Mouse (Mus musculus): ENCODE measurements at regions not wholly inside any gene's neighbourhood (a gene's known extent, or its start where the extent isn't known, plus 50 kb on each side); places are given as distances from the start of the nearest gene placed in this dataset.

- no peak overlapping the region for H3K9ac ChIP-seq (ENCODE audit: low read length)
- no peaks in the 10 kb centered on the region for H3K36me3 ChIP-seq (ENCODE audit: control insufficient read depth, insufficient read depth, low read length)
- no peaks in the 10 kb centered on the region for H3K9me3 ChIP-seq (ENCODE audit: control insufficient read depth, low read length)
- 79% methylated on average over 8 of the region's 8 CpGs for WGBS
- ATAC-seq (replicated peaks; ENCODE audit: low FRiP score, low TSS enrichment, low read depth) (no peak), DNase-seq (ENCODE audit: low spot score) (no peak)
- H3K4me3 ChIP-seq (ENCODE audit: low read depth, low read length), result no peak overlapping the region
- no peaks in the 10 kb centered on the region for H3K27me3 ChIP-seq (replicated peaks; ENCODE audit: control insufficient read depth, insufficient read depth, low read length)
- no peak overlapping the region for H3K4me2 ChIP-seq (ENCODE audit: low read length)
- no peaks in the 10 kb centered on the region for H3K4me1 ChIP-seq (replicated peaks; ENCODE audit: control insufficient read depth, insufficient read depth, low read length)
- no peak overlapping the region for H3K27ac ChIP-seq (ENCODE audit: low read depth)
Measured at GRCm38 (mm10) chr12:16268621-16269165, 342.1 kb downstream of the Lpin1 start.

DNA sequence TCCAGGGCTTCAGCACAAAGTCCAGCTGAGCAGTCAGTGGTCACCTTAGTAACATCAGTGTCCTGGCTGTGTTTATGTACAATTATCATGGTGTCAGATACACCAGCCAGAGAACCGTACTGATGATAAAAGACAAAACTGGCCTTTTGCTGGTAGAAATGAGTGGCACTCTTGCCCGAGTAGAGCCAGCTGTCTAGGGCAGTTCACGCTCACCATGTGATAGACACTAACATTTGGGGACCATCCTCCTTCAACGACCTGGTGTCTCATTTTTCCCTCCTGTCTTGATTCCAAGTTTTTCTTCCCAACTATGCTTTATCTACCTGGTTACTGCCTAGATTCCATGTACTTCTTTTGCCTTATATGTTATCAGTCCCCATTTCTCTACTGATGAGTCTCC is 349.3 kb downstream of the Lpin1 start:
- WGBS, result 87% methylated on average over 4 of the region's 4 CpGs
- no peak for DNase-seq (ENCODE audit: low spot score)

DNA sequence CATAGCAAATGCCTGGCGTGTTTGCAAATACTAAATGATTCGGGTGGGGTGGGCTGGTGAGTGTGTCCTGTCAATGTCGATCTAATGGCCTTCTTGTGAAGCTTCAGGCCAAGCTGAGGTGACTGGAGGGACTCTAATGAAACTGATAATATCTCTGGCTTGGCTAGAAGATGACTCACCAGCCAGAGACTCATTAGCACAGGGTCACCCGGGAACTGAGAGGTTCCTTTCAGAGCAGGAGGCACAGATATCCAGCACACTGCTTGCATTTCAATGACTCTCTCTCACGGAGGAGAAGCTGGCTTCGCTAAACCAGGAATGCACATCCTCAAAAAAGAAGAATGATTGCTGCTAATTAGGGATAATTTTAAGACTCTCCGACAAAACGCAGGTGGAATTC is 349.8 kb downstream of the Lpin1 start:
- no peaks in the 10 kb centered on the region for H3K9me3 ChIP-seq (ENCODE audit: control insufficient read depth, low read length)
- no peaks in the 10 kb centered on the region for H3K27me3 ChIP-seq (replicated peaks; ENCODE audit: control insufficient read depth, insufficient read depth, low read length)
- H3K4me2 ChIP-seq (ENCODE audit: low read length), result no peak overlapping the region
- H3K4me1 ChIP-seq (replicated peaks; ENCODE audit: control insufficient read depth, insufficient read depth, low read length), result no peaks in the 10 kb centered on the region
- no peak overlapping the region for H3K4me3 ChIP-seq (ENCODE audit: low read depth, low read length)
- DNase-seq (ENCODE audit: low spot score) (no peak), ATAC-seq (replicated peaks; ENCODE audit: low FRiP score, low TSS enrichment, low read depth) (no peak)
- H3K36me3 ChIP-seq (ENCODE audit: control insufficient read depth, insufficient read depth, low read length), result no peaks in the 10 kb centered on the region
- 58% methylated on average over 8 of the region's 8 CpGs for WGBS
- H3K9ac ChIP-seq (ENCODE audit: low read length), result no peak overlapping the region
- no peak overlapping the region for H3K27ac ChIP-seq (ENCODE audit: low read depth)

More for the DNA sequence above, 349.3 kb downstream of the Lpin1 start:
- no peak for ATAC-seq (replicated peaks; ENCODE audit: low FRiP score, low TSS enrichment, low read depth)
- Histone ChIP-seq H3K4me2 (ENCODE audit: low read length) (no peak overlapping the region), H3K27ac (ENCODE audit: low read depth) (no peak overlapping the region), H3K4me3 (ENCODE audit: low read depth, low read length) (no peak overlapping the region), H3K36me3 (ENCODE audit: control insufficient read depth, insufficient read depth, low read length) (no peaks in the 10 kb centered on the region), H3K27me3 (replicated peaks; ENCODE audit: control insufficient read depth, insufficient read depth, low read length) (no peaks in the 10 kb centered on the region), H3K4me1 (replicated peaks; ENCODE audit: control insufficient read depth, insufficient read depth, low read length) (no peaks in the 10 kb centered on the region), H3K9ac (ENCODE audit: low read length) (no peak overlapping the region), H3K9me3 (ENCODE audit: control insufficient read depth, low read length) (no peaks in the 10 kb centered on the region)

GRCm38 (mm10) chr12:16260501-16260900 is 350.3 kb downstream of the Lpin1 start:
- WGBS, result 76% methylated on average over 2 of the region's 2 CpGs
- Histone ChIP-seq H3K9me3 (ENCODE audit: control insufficient read depth, low read length) (no peaks in the 10 kb centered on the region), H3K9ac (ENCODE audit: low read length) (no peak overlapping the region), H3K4me2 (ENCODE audit: low read length) (no peak overlapping the region), H3K4me1 (replicated peaks; ENCODE audit: control insufficient read depth, insufficient read depth, low read length) (no peaks in the 10 kb centered on the region), H3K4me3 (ENCODE audit: low read depth, low read length) (no peak overlapping the region), H3K27me3 (replicated peaks; ENCODE audit: control insufficient read depth, insufficient read depth, low read length) (no peaks in the 10 kb centered on the region), H3K36me3 (ENCODE audit: control insufficient read depth, insufficient read depth, low read length) (no peaks in the 10 kb centered on the region), H3K27ac (ENCODE audit: low read depth) (no peak overlapping the region)
- DNase-seq (ENCODE audit: low spot score), result no peak
- no peak for ATAC-seq (replicated peaks; ENCODE audit: low FRiP score, low TSS enrichment, low read depth)

GRCm38 (mm10) chr12:16250621-16251020 is 360.1 kb downstream of the Lpin1 start:
- Histone ChIP-seq H3K36me3 (ENCODE audit: control insufficient read depth, insufficient read depth, low read length) (no peaks in the 10 kb centered on the region), H3K4me3 (ENCODE audit: low read depth, low read length) (no peak overlapping the region), H3K4me2 (ENCODE audit: low read length) (no peak overlapping the region), H3K9ac (ENCODE audit: low read length) (no peak overlapping the region), H3K27me3 (replicated peaks; ENCODE audit: control insufficient read depth, insufficient read depth, low read length) (no peaks in the 10 kb centered on the region), H3K9me3 (ENCODE audit: control insufficient read depth, low read length) (no peaks in the 10 kb centered on the region), H3K27ac (ENCODE audit: low read depth) (no peak overlapping the region), H3K4me1 (replicated peaks; ENCODE audit: control insufficient read depth, insufficient read depth, low read length) (no peaks in the 10 kb centered on the region)
- WGBS, result 79% methylated on average over 1 of the region's 1 CpGs
- DNase-seq (ENCODE audit: low spot score) (no peak), ATAC-seq (replicated peaks; ENCODE audit: low FRiP score, low TSS enrichment, low read depth) (no peak)

GRCm38 (mm10) chr12:16250096-16250495 is 360.7 kb downstream of the Lpin1 start:
- Histone ChIP-seq H3K27ac (ENCODE audit: low read depth) (no peak overlapping the region), H3K4me2 (ENCODE audit: low read length) (no peak overlapping the region), H3K9me3 (ENCODE audit: control insufficient read depth, low read length) (no peaks in the 10 kb centered on the region), H3K9ac (ENCODE audit: low read length) (no peak overlapping the region), H3K36me3 (ENCODE audit: control insufficient read depth, insufficient read depth, low read length) (no peaks in the 10 kb centered on the region), H3K4me1 (replicated peaks; ENCODE audit: control insufficient read depth, insufficient read depth, low read length) (no peaks in the 10 kb centered on the region), H3K27me3 (replicated peaks; ENCODE audit: control insufficient read depth, insufficient read depth, low read length) (no peaks in the 10 kb centered on the region), H3K4me3 (ENCODE audit: low read depth, low read length) (no peak overlapping the region)
- ATAC-seq (replicated peaks; ENCODE audit: low FRiP score, low TSS enrichment, low read depth), result no peak
- DNase-seq (ENCODE audit: low spot score), result no peak
- 91% methylated on average over 5 of the region's 5 CpGs for WGBS

DNA sequence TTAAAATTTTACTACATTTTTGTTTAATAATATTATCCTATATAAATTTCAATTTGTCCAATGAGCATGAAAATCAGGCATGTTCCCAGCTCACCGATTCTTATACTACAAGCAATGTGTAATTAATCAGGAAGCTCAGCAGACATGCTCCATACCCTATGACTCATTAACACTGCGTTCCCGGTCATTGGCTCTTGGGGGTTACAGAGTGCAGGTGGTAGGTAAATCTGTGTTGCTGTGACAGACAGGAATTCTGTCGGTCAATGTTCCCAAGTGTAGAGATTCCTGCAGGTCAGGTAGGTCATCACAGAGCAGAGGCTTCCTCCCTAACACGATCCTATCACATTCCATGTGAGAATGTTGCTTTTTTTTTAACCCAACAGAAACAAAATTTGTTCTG is 371.0 kb downstream of the Lpin1 start:
- Histone ChIP-seq H3K9ac (ENCODE audit: low read length) (no peak overlapping the region), H3K4me1 (replicated peaks; ENCODE audit: control insufficient read depth, insufficient read depth, low read length) (no peaks in the 10 kb centered on the region), H3K9me3 (ENCODE audit: control insufficient read depth, low read length) (no peaks in the 10 kb centered on the region), H3K4me3 (ENCODE audit: low read depth, low read length) (no peak overlapping the region), H3K36me3 (ENCODE audit: control insufficient read depth, insufficient read depth, low read length) (no peaks in the 10 kb centered on the region), H3K27ac (ENCODE audit: low read depth) (no peak overlapping the region), H3K27me3 (replicated peaks; ENCODE audit: control insufficient read depth, insufficient read depth, low read length) (no peaks in the 10 kb centered on the region), H3K4me2 (ENCODE audit: low read length) (no peak overlapping the region)
- ATAC-seq (replicated peaks; ENCODE audit: low FRiP score, low TSS enrichment, low read depth) (no peak), DNase-seq (ENCODE audit: low spot score) (no peak)
- WGBS, result 67% methylated on average over 5 of the region's 5 CpGs

- no peak for DNase-seq (ENCODE audit: low spot score)
- Histone ChIP-seq H3K4me2 (ENCODE audit: low read length) (no peak overlapping the region), H3K4me3 (ENCODE audit: low read depth, low read length) (no peak overlapping the region), H3K36me3 (ENCODE audit: control insufficient read depth, insufficient read depth, low read length) (no peaks in the 10 kb centered on the region), H3K27me3 (replicated peaks; ENCODE audit: control insufficient read depth, insufficient read depth, low read length) (no peaks in the 10 kb centered on the region), H3K9ac (ENCODE audit: low read length) (no peak overlapping the region), H3K4me1 (replicated peaks; ENCODE audit: control insufficient read depth, insufficient read depth, low read length) (no peaks in the 10 kb centered on the region), H3K27ac (ENCODE audit: low read depth) (no peak overlapping the region), H3K9me3 (ENCODE audit: control insufficient read depth, low read length) (no peaks in the 10 kb centered on the region)
- no peak for ATAC-seq (replicated peaks; ENCODE audit: low FRiP score, low TSS enrichment, low read depth)
- WGBS, result 82% methylated on average over 5 of the region's 5 CpGs
Measured at GRCm38 (mm10) chr12:16237498-16237897, 373.3 kb downstream of the Lpin1 start.

DNA sequence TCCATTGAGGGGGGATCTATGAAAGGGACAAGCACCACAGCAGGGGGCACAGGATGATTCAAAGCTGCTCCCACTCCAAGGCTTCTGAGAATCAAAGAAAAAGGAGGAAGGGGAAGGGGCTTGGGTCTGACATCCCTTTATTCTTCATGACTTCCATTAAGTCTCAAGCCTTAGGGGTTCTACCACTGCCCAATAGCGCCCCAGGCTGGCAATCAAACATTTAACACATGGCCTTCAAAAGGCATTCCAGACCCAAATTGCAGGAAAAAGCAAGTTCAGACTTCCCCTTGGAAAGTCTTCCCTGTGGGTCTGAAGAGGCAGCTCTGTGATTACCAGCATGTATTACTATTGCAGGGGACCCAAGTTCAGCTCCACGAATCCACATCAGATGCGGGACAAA is 377.2 kb downstream of the Lpin1 start:
- no peaks in the 10 kb centered on the region for H3K27me3 ChIP-seq (replicated peaks; ENCODE audit: control insufficient read depth, insufficient read depth, low read length)
- H3K4me3 ChIP-seq (ENCODE audit: low read depth, low read length), result no peak overlapping the region
- ATAC-seq (replicated peaks; ENCODE audit: low FRiP score, low TSS enrichment, low read depth) (no peak), DNase-seq (ENCODE audit: low spot score) (no peak)
- no peak overlapping the region for H3K27ac ChIP-seq (ENCODE audit: low read depth)
- 77% methylated on average over 3 of the region's 3 CpGs for WGBS
- no peaks in the 10 kb centered on the region for H3K9me3 ChIP-seq (ENCODE audit: control insufficient read depth, low read length)
- no peak overlapping the region for H3K9ac ChIP-seq (ENCODE audit: low read length)
- no peaks in the 10 kb centered on the region for H3K36me3 ChIP-seq (ENCODE audit: control insufficient read depth, insufficient read depth, low read length)
- H3K4me1 ChIP-seq (replicated peaks; ENCODE audit: control insufficient read depth, insufficient read depth, low read length), result no peaks in the 10 kb centered on the region
- no peak overlapping the region for H3K4me2 ChIP-seq (ENCODE audit: low read length)

All from intestine, embryonic 14.5 days (tissue).